Mouse (Mus musculus) 3T3-L1 (cell line): Measurements from ENCODE around the gene Pde5a.
A peak's percentile ranks its signal among the peaks of the same experiment; 100 is the strongest.

Source experiments
- DNase-seq: peaks from one replicate; pipeline ENCODE4 v3.0.0-alpha.2; 2015; ENCODE audit warnings: low read depth, low spot score

Gene Pde5a

DNA sequence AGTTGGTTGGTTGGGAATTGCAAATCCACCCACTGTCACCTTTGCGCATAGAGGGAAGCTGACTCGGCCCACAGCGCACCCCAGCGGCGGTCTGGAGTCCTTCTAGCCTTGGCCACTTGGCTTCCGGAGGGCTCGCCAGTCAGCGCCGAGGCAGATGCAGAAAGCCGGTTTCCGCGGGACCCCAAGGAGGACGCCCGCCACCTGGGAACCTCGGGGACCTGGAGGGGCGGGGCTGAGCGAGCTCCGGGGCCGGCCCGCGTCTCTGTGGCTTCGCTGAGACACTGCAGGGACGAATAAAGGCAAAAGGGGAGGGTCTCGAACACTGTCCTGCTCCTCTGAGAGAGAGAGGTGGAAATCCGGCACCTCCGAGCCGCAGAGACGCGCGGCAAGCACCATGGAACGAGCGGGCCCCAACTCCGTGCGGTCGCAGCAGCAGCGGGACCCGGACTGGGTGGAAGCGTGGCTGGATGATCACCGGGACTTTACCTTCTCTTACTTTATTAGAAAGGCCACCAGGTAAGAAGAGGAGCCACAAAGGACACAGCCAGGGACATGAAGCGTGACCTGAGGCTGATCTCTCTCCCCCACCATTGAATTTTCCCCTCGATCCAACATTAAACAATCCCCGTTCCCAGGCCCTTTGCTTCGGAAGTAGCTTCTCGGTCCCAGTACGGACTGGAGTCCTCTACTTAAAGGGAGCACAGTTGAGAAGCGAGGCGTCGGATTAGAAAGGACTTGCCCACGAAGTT lies at the start of gene Pde5a:
Gene Pde5a, plus strand, starts transcription at position 96 of the 749 bp plus-strand sequence.
- no peak for DNase-seq

DNA sequence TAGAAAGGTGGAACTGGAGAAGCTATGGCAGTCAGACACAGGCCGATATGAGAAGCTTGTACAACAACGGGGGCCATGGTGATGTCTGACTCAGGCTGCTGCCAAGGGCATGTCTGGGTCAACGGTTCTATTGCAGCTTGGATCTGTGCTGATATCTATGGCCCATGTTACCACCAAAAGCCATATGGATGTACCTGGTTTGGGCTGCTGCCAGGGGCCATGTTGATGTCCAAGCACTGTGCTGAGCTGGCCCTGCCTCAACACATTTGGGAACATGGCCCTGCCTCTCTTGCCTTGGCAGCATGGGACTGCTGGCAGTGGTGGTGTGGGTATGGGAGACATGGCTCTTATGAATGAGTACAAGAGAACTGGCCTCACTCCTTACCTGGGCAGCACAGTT lies 47.9 kb upstream of the Pde5a start:
- no peak for DNase-seq

DNA sequence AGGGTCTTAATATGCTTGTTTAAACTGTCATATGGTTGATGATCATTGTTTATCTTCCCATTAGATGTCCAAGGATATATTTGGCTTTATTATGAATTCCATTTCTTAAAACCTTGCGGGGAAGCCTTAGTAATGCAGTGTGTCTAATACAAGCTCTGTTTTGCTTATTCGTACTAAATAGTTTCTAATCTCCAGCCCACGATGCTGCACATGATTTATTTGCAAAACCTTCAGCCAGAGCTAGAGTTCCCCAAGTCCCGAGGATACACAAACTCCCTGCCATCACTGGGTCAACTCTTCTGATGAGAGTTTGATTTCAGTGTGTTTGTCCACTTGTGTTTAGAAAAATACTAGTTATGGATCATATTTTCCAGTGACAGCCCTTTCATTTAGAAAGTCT lies 46.4 kb upstream of the Pde5a start:
- no peak for DNase-seq

DNA sequence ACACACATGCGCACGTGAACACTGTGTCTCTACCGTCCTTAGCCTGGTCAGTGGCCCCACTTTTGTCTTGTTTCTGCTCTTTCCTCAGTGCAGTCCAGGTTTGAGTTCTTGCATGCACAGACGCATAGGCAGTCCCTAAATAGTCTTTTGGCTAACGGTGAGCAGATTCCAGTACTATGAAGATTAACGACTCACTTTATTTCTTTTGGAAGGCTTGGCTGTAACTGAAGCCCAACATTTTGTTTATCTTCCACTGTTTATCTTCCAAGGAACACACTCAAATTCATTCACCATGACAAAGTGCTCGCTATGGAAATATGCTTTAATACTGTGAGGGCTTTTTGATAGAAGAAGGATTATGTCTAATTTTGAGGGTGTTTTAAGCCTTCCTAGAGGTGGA lies 43.9 kb upstream of the Pde5a start:
- DNase-seq: peak; percentile 59

DNA sequence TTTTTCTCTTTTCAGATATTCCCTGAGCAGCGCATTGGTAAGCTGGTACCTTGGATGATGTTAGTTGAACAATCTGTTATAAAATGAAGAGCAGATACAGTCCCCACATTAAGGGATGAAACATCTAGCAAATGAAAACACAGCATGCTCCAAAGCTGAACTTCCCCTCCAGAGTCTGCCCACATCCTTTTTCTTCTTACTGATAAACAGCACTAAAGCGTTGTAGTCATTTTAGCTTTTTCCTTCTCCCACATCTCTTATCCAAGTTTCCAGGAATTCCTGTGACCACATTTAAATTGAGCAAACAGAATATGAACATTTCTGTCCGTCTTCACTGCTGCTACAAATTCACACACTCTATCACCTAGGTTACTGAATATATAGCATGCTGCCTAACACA lies 35.7 kb upstream of the Pde5a start:
- DNase-seq: no peak

DNA sequence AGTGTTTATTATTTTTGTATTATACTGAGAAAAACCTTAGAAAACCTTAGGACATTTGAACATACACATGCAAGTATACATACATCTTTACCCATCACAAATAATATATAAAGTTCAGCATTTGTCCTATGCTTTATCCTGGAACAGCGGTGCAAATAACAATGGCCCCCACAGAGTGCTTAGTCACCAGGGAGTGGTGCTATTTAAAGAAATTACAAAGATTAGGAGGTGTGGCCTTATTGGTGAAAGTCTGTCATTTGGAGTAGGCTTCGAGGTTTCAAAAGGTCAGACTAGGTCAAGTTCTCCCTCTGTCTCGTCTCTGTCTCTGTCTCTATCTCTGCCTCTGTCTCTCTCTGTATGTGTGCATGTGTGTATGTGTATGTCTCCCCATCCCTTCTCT lies 32.9 kb upstream of the Pde5a start:
- DNase-seq: no peak

DNA sequence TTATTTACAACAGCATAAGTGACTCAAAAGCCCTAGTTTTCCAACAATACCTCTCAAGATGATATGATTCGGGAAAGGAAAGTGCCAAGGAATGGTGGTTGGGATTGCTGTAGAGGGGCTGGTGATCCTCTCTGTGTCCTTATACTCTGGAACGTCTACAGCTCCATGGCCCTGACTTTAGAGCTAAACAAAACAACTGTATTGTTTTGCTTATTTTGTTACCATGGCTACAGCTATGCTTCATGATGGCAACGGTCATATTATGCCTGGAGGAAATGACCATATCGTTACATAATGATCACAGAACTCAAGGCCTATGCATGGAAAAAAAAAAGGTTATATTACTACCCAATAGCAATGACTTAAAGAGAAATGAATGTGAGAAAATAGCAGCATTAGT lies 32.1 kb upstream of the Pde5a start:
- no peak for DNase-seq

DNA sequence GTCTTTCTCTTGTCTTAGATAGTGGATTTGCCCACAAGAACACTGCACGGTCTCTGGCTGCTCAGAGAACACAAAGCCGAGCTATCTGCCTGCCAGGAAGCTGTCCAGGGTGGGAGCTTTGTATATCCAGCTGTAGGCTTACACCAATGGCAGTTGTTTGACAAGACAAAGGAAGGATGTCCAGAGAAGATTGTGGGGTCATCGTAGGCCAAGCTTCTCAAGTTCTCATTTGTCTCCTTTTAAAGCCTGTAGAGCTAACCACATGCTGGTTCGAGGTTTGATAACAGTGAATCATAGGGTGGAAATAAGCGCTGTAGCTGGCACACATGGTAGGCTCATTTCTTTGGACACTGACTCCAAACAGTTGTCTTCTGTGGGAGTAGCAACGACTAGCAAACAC lies 24.5 kb upstream of the Pde5a start:
- peak; percentile 75 for DNase-seq

DNA sequence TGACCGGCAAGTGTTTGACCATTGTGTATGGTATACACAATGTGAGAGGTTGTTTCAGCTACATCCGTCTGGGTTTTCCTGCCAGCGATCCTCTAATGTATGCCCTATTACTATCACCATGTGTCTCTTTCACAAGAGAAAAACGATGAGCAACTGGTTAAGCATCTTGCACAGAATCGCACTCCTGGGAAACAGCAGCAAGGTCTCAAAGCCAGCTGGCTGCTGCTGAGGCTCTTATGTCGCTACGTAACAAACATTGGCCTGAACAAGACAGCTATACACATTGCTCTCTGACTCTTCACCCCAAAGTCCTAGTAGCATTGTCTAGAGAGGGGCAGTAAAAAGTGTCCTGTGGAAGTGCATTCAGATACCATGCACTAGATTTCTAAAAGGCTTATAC lies 23.5 kb upstream of the Pde5a start:
- DNase-seq: peak; percentile 20

DNA sequence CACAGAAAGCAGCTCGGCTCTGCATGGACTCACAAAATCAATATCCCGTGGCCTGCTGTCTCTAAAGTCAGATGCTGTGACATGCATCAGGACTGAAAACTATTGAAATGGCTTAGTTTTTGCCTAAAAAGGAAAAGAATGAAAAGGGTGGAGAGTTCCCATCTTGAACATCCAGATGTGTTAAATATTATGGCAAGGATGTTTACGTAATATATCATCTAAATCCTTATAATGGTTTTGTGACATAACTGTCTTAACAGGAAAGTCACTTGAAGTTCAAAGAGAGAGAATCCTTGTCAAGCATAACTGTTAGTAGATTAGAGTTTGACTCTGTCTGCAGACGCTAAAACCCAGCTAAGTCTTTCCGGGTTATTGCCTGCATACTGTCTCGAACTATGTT lies 20.3 kb upstream of the Pde5a start:
- no peak for DNase-seq

DNA sequence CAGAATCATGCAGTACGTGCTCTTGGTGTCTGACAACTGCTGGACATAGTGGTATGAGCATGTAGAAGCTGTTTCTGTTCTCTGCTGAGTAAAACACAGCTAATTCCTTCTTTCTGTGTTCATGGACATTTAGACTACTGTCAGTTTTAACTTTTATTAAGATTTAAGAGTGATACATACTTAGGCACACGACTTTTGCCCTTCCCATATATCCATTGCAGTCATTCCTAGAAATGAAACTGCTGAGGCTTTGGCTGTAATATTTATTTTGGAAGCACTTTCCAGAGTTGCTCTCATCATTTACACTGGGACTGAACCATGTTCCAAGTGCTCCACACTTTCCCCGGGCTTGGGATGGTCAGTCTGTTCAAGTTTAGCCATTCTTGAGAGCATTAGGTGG lies 18.6 kb upstream of the Pde5a start:
- DNase-seq: no peak

DNA sequence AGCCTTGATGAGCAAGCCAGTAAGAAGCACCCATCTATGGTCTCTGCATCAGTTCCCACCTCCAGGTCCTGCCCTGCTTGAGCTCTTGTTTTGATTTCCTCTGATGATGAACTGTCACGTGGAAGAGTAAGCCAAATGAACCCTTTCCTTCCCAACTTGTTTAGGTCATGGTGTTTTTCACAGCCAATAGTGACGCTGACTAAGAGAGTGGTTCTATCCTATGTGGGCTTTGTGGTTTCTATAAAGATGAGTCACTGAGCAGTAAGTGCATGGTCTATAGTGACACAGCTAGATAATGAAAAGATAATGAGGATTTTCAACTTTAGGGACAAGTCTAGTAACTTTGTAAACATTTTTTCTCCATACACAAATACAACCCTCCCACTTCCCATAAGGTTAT lies 10.1 kb upstream of the Pde5a start:
- DNase-seq: peak; percentile 73

DNA sequence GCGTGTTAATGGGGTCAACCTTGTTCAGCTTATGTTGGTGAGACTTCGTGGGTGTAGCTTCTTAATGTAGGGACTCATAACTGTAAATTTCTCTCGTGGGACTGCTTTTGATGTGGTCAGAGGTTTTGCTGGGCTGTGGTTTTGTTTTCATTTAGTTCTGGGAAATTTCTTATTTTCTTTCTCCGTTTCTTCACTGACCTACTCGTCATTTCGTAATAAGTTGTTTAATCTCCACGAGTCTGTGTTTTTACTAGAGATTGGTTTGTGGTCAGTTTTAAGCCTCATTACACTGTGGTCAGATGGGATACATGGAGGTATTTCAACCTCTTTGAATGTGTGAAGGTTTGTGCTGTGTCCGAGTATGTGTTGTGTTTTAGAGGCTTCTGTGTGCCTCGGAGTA lies 7.2 kb upstream of the Pde5a start:
- DNase-seq: no peak

DNA sequence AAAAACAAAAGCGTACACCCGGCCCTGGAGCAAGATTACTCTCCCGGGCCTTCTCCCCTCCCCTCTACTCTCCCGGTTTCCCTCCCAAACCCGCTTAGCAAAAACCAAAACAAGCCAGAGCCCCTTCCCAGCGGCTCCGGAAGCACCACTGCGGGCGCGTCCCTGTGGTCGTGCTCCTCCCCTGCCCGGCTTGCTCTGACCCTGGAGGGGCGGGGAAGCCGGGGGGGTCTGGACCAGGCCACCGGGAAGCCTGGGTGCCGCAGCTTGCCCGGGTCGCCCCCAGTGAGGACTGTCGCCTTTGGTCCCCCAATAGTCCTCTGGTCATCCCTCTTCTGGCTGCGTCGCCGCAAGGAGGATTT lies 833 bp downstream of the Pde5a start:
- no peak for DNase-seq

DNA sequence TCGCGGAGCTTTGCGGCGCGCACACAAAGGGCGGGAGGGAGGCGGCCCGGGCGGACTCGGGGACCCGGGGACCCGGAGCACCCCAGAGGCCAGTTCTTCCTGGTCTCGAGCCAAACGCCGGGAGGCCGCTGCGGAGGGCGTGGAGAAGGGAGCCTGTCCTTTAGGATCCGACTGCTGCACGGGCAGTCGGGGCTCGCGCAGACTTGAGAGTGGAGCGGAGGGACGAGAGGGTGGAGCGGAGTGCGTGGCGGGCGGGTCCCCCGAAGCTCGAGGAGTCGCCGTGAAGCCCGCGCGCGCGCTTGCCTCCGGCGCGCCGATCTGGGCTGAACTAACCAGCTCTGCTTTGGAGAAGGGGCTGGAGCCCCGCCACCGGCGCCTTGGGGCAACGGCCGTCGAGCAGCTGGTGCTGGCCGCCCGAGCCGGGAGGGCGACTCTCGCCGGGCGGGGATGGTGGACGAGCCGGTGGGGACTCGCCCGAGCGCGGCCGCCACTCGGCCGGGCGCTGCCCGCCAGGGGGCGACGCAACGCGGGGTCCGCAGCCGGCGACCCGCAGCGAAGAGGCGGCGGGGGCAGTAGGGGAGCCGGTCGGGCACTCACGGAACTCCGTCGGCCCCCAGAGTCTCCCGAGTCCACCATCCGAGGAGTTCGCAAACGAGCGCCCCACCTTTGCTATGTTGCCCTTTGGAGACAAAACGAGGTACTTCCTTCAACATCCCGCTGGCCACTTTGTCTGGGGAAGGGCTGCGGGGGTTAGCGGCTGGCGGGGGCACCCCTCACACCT lies 1.4 kb downstream of the Pde5a start:
- DNase-seq: no peak

DNA sequence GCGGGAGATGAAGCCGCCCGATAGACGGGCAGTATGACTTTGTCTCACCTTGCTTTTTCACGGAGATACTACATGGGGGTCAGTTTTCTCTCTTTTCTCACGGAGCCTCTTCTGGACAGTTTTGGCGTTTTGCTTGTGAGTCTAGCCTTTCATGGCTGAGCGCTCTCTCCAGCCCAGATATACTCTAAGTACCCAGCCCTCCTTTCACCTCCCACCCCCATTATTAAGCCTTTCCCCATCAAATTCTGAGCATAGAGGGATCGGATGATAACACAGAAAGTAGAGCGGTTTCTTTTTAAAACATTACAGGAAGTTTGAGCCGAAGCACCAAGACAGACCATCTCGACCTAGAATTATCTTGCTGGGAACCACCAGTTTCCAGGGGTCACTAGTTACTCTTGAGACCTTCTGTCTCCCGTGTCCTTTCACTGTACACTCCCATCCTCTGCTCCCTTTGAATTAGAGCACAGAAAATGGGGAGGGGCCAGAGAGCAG lies 2.0 kb downstream of the Pde5a start:
- no peak for DNase-seq

DNA sequence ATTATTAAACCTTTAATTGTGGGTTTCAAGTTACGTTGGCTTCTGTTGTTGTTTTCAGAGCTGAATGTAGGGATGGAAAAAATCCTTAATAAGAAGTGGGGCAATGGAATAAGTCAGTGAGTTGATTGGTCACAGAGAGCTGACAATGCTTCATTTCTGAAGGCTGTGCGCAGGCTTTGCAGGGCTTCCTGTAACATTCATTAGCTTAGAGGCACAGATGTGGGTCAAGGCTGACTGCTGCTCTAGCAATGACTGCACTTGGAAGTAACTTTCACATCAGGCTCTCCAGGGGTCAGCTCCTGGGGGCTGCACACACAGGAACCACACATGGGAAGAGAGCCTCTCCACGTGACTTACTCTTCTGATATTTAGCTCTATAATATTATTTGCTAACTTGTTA lies 5.1 kb downstream of the Pde5a start:
- no peak for DNase-seq

DNA sequence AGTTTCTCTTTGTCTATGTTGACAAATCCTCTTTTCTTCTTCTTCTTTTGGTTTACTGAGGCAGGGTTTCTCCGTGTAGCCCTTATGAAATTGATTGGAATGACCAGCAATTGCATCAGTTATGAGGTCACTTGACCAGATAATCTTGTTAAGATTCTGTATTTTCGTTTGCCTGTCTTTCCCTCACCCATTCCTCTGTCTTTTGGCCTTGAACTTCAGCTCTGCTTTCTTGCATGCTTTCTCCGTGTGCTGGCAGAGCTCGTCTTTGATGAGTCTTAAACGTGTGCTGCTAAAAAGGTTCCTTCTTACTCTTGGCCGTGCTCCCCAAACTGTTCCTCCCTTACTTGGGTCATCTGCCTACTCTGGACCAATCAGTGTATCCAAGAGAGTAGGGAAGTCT lies 5.6 kb downstream of the Pde5a start:
- DNase-seq: no peak

DNA sequence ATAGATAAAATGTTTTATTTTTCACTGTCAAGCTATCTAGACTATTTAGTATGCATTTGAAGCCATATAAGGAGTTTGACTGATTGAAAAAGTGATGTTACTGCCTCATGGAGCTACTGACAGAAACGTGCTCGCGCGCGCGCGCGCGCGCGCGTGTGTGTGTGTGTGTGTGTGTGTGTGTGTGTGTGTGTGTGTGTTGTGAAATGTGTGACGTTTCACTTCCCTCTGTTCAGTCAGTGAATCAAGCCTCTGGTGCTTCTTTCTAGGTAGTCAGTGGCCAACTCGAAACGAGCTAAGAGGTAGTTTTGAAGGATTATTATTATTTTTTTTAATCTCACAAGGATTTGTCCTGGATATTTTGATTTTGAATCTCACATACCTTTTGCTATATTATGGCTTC lies 10.7 kb downstream of the Pde5a start:
- no peak for DNase-seq

DNA sequence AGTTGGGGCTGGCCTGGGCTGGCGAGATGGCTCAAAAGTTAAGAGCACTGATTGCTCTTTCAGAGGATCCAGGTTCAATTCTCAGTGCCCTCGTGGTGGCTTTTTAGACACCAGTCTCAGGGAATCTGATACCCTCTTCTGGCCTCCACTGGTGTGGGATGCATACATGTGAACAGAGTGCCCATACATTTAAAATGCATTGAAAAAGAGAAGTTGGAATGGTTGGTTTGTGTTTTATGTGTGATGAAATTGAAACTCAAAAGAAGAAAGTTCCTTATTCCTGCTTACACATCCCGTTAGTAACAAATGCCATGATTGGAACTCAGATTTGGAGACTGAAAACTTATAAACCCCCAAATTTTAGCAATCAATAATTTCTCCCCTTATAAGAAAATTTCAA lies 15.5 kb downstream of the Pde5a start:
- no peak for DNase-seq

DNA sequence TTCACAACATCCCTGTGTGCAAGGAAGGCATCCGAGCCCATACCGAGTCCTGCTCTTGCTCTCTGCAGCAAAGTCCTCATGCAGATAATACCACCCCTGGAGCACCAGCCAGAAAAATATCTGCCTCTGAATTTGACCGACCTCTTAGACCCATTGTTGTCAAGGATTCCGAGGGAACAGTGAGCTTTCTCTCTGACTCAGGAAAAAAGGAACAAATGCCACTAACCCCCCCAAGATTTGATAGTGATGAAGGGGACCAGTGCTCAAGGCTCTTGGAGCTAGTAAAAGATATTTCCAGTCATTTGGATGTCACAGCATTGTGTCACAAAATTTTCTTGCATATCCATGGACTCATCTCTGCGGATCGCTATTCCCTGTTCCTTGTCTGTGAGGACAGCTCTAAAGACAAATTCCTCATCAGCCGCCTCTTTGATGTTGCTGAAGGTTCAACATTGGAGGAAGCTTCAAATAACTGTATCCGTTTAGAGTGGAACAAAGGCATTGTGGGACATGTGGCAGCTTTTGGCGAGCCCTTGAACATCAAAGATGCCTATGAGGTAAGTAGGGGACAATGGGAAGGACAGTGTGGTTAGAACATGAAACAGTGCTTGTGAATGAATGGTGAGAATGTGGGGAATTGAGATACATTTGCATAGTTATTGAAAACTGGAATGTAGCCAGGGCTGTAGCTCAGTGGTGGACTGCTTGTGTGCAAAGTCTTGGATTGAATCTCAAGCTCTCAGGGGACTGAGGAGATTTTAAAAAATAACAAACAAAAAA lies 19.4 kb downstream of the Pde5a start:
- DNase-seq: no peak

DNA sequence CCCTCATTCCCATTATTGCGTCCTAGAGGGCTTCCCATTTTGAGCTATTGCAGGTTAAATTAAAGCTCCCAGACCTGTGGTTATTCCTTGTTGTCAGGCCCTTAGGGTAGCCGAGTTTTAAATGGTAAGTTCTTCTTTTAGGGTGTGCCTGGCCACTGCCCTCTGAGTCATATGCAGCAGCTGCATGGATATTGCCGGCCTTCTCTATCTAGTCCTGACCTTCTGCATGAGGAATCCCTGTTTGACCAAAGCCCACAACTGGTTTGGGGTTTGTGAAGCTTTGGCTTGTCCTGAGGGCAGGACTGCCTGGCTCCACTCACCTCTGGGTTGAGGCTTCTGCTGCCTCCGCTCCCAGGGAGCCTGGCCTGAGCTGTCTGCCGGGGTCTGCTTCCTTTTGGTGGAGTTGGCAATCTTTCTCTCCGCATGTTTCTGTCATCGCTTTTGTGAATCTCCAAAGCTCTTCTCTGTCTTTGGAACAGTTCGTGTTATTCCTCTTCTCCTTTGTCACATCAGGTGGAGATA lies 34.6 kb downstream of the Pde5a start:
- peak; percentile 30 for DNase-seq
